Mouse (Mus musculus): ENCODE data around the gene Magix.

- TF ChIP-seq CTCF (conservative IDR thresholded peaks at IDR 0.05; ENCODE audit: low read length): no peak
- TF ChIP-seq NANOG (IDR thresholded peaks at IDR 0.05; ENCODE audit: borderline replicate concordance, low read length): no peak
Measured at GRCm38 (mm10) chrX:7657221-7657639, 23.8 kb downstream of the Magix start, which contains the start of gene Prickle3.
